Mouse (Mus musculus): Measurements from ENCODE around the gene BC024978.
A peak's percentile ranks its signal among the peaks of the same experiment; 100 is the strongest.

GRCm38 (mm10) chr7:27231693-27232331 lies 36.2 kb downstream of the BC024978 start:
- TF ChIP-seq CTCF (IDR thresholded peaks at IDR 0.05) (no peak), EP300 (IDR thresholded peaks at IDR 0.05) (peak; percentile 95)

All from lung, postnatal 0 days (tissue).